Mouse (Mus musculus) lung, adult 2 months (tissue): ENCODE results near the gene 1110008L16Rik.

Experiments
- CTCF ChIP-seq: fragments of 200-500 bp; IDR thresholded peaks from 2 replicates; pipeline ENCODE4 v1.5.1; 2011; ENCODE audit warnings: mild to moderate bottlenecking, low read length, control low read depth; ENCODE audit not compliant: insufficient read depth
- POLR2A ChIP-seq: fragments of 200-500 bp; IDR thresholded peaks from 2 replicates; pipeline ENCODE4 v1.6.1; 2011; ENCODE audit warnings: low read depth, mild to moderate bottlenecking, control low read depth, low read length, borderline replicate concordance; ENCODE audit errors: extremely low read depth

- TF ChIP-seq CTCF (no peak), POLR2A (no peak)
These were observed 2.3 kb downstream of the 1110008L16Rik start for GRCm38 (mm10) chr12:55301472-55302300.
